ENCODE assay signal across 17 mouse cellular contexts in the genomic region with DNA sequence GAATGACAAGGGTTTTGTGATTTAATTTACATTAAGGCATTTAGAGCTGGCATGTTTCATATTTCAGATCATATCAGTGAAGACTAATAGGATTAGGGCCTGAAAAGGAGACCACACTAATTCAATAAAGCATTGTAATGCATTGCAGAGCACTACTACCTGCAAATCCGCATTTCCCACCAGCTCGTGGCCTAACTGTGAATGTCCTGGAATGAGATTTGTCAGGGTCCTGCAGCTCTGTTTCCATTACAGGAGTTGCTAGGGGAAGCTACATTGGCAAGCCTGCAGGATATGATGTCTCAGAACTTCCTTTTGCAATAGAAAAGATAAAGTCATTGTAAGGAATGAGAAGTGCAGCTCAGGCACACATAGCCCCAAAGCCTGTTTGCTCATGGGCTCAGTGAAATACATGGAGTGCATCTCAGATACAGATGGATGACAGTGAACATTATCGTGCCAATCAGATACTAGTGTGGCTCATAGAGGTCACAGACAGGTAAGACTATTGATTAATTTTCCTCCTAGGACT.
"Had no signal": no experiment of that assay in that cellular context is flagged by ENCODE, and none has a peak within 500 bp of the region (broad histone marks: within the 10 kb centered on the region; RNA-seq: fewer than 3 reads in every experiment).

No protein-coding gene starts in this region.

- DNase-seq: kidney, adult 8-10 months; kidney, postnatal 10 days; kidney, postnatal 36 days; layer of hippocampus, postnatal 36 days; left cerebral cortex, postnatal 4 days; liver, postnatal 0 days; lung, embryonic 14.5 days; thymus, adult 18-20 months; thymus, postnatal 4 days had no signal

- H3K36me3 ChIP-seq: kidney, embryonic 15.5 days; limb, embryonic 12.5 days; limb, embryonic 15.5 days; midbrain, embryonic 13.5 days had no signal

- H3K9ac ChIP-seq: kidney, embryonic 15.5 days; limb, embryonic 12.5 days; limb, embryonic 15.5 days; liver, embryonic 14.5 days; liver, postnatal 0 days; lung, embryonic 14.5 days; midbrain, embryonic 13.5 days had no signal

- H3K4me1 ChIP-seq: kidney, embryonic 15.5 days; limb, embryonic 12.5 days; limb, embryonic 15.5 days; midbrain, embryonic 13.5 days had no signal

- H3K9me3 ChIP-seq: kidney, embryonic 15.5 days; limb, embryonic 12.5 days; limb, embryonic 15.5 days; midbrain, embryonic 13.5 days had no signal

- H3K27ac ChIP-seq: kidney, embryonic 15.5 days; left cerebral cortex, adult 2 months; limb, embryonic 12.5 days; limb, embryonic 15.5 days; liver, embryonic 14.5 days; midbrain, embryonic 13.5 days had no signal

- H3K4me2 ChIP-seq: kidney, embryonic 15.5 days; limb, embryonic 12.5 days; limb, embryonic 15.5 days; liver, embryonic 11.5 days; lung, embryonic 14.5 days; midbrain, embryonic 13.5 days had no signal

- ATAC-seq: liver, postnatal 0 days; lung, postnatal 0 days; midbrain, embryonic 13.5 days had no signal

- H3K4me3 ChIP-seq: kidney, embryonic 15.5 days; left cerebral cortex, adult 2 months; limb, embryonic 12.5 days; limb, embryonic 15.5 days; midbrain, embryonic 13.5 days had no signal

- H3K27me3 ChIP-seq: kidney, embryonic 15.5 days; limb, embryonic 12.5 days; limb, embryonic 15.5 days; midbrain, embryonic 13.5 days had no signal
